Mouse (Mus musculus): Measurements from ENCODE around the gene Cep97.

The Cep97 gene

GRCm38 (mm10) chr16:55947266-55947665, 12.6 kb upstream of the Cep97 start:
- no peak for DNase-seq

GRCm38 (mm10) chr16:55940781-55941180, 6.1 kb upstream of the Cep97 start:
- no peak for DNase-seq

GRCm38 (mm10) chr16:55939703-55940102, 5.0 kb upstream of the Cep97 start:
- DNase-seq: no peak

- DNase-seq: no peak
Measured at GRCm38 (mm10) chr16:55938761-55939160, 4.1 kb upstream of the Cep97 start.

GRCm38 (mm10) chr16:55933681-55934343, 843 bp downstream of the Cep97 start:
- DNase-seq: peak in 1 of 2 experiments; percentile 60

GRCm38 (mm10) chr16:55924010-55924409, 10.6 kb downstream of the Cep97 start:
- DNase-seq: no peak

GRCm38 (mm10) chr16:55922079-55922478, 12.6 kb downstream of the Cep97 start:
- DNase-seq: no peak

GRCm38 (mm10) chr16:55914716-55915115, 19.9 kb downstream of the Cep97 start:
- DNase-seq: no peak

- no peak for DNase-seq
Measured at GRCm38 (mm10) chr16:55910208-55910793, 24.4 kb downstream of the Cep97 start.

GRCm38 (mm10) chr16:55906928-55907679, 27.6 kb downstream of the Cep97 start:
- DNase-seq: no peak

GRCm38 (mm10) chr16:55905370-55905769, 29.3 kb downstream of the Cep97 start:
- DNase-seq: no peak

GRCm38 (mm10) chr16:55901839-55902756, 32.6 kb downstream of the Cep97 start:
- no peak for DNase-seq

- DNase-seq: no peak
Measured at GRCm38 (mm10) chr16:55898385-55899002, 36.2 kb downstream of the Cep97 start.

- peak in 1 of 2 experiments; percentile 21 for DNase-seq
Measured at GRCm38 (mm10) chr16:55895651-55896095, 39.0 kb downstream of the Cep97 start.

GRCm38 (mm10) chr16:55894893-55895650, 39.6 kb downstream of the Cep97 start, which contains the start of gene Nxpe3:
TSS of gene Nxpe3 (minus strand) at chr16:55895285.
- peak; percentile 91 for DNase-seq

- DNase-seq: no peak
Measured at GRCm38 (mm10) chr16:55894536-55894892, 40.1 kb downstream of the Cep97 start.

- DNase-seq: no peak
Measured at GRCm38 (mm10) chr16:55893410-55894107, 41.1 kb downstream of the Cep97 start.

GRCm38 (mm10) chr16:55892484-55892883, 42.2 kb downstream of the Cep97 start:
- DNase-seq: no peak

GRCm38 (mm10) chr16:55891346-55891745, 43.3 kb downstream of the Cep97 start:
- DNase-seq: no peak

GRCm38 (mm10) chr16:55890346-55891136, 44.1 kb downstream of the Cep97 start:
- DNase-seq: no peak

Data from cerebellum, postnatal 25 days (tissue).